Mouse (Mus musculus) erythroblast, adult 5-6 weeks (primary cell): ENCODE data around the gene Tspyl1. TPM values are rescaled to one million over a fixed set of nuclear protein-coding genes. Genes with fewer than 3 reads are reported as not detected.
"Not testable (repeated sequence)": the region's sequence is repeated elsewhere in the genome, so short reads cannot be mapped to it uniquely, and the experiment has no call there.

Source experiments
- ATAC-seq: replicated peaks from 2 replicates; pipeline ENCODE4 v1.8.0; 2016; ENCODE audit warnings: moderate number of reproducible peaks, mild to moderate bottlenecking, moderate TSS enrichment, inconsistent platforms; ENCODE audit not compliant: poor library complexity, low FRiP score, severe bottlenecking
- total RNA-seq, 2 experiments: library from RNA; stranded (forward) in 1 of 2; stranded (reverse) in 1 of 2; fragments of 150-400 nt in 1 of 2; fragments of 200-764, 138-1000 nt in 1 of 2; gene quantifications; 2 replicates each; pipeline versions ENCODE4 v1.2.3 to v1.2.4; 2015 to 2017; ENCODE audit warnings: low replicate concordance in 2 of 2

The Tspyl1 gene
- 40.3 and 45.2 TPM in 2 replicates for total RNA-seq (2015; ENCODE audit: low replicate concordance)
- total RNA-seq (2017; ENCODE audit: low replicate concordance): 46.2 and 46.8 TPM in 2 replicates

DNA sequence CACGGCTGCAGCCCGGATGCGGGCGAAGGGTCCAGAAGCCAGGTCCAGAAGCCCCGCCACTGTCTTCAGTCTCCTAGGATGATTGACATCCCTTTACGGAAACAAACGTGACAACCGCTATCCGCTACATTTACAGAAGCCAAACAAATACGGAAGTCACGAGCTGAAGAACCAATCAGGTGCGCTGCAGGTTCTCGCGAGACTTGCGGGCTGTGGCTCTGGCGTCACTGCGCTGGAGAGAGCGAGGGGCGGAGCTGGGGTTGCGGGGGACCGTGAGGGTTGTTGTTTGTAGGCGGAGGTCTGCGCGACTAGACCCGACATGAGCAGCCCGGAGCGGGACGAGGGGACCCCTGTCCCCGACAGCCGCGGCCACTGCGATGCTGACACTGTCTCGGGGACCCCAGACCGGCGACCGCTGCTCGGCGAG, at the start of gene Tspyl1:
Tspyl1 (plus strand) TSS at position 229 of the 427 bp plus-strand sequence.
- ATAC-seq: peak; percentile 96

DNA sequence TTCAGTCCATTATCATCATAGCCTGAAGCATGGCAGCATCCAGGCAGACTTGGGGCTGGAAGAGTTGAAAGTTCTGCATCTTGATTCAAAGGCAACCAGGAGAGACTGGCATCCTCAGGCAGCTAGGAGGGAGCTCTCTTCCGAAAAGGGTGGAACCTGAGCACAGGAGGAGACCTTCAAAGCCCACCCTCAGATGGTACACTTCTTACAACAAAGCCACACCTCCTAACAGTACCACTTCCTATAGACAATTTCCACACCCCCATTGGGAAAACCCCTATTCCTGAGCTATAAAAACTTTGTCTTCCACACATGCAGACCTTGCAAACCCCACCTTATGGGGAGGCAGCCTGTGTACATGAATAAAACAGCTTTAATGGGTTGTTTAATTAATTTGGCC, 48.6 kb upstream of the Tspyl1 start:
- no peak for ATAC-seq

DNA sequence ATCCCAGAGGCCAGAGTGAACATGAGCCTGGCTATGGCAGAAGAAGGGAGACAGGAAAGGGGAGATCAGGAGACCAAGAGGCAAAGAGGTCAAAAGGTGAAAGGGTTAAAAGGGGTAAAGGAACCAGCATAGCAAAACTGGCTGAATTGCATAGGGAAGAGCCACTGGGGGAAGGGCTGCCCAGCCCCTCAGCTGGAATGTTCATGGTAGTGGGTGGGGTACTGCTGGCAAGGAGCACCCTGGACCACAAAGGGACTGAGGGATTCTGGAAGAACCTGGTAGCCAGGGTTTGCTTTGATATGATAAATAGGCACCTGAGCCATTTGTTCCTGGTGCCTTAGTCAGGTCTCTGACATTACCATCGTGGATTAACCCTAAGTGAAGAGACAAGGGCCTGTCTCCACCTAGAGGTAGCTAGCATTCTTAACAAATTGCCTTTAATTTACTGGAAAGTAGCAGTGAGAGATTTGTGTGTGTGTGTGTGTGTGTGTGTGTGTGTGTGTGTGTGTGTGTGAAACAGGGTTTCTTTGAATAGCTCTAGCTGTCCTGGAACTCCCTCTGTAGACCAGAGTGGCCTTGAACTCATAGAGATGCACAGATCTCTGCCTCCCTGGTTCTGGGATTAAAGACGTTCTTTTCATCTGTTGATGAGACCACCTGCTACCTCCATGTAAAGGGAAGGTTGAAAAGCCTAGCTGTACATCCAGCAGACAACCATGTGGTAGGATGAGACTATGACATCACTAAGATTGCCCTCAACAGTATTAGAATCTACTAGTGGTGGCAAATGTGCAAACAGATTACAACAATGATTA, 47.9 kb upstream of the Tspyl1 start:
- no peak for ATAC-seq

DNA sequence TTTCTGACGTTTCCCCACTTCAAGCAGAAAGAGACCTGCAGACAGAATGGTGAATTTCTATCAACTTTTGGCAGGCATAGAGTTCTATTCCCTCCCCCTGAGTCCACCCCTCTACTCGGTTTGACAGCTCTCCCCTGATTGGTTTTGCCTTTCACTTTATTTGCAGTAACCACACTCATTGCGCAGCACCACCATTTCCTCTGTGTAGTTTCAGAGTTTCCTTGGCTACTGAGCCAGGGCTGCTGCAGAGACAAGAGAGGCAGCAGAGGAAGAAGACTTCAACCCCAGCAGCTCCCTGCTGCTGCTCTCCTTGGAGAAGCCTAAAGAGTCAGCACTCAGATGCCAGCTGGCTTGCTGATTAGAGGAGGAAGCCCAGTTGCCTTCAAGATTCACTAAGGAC, 46.6 kb upstream of the Tspyl1 start:
- ATAC-seq: no peak

DNA sequence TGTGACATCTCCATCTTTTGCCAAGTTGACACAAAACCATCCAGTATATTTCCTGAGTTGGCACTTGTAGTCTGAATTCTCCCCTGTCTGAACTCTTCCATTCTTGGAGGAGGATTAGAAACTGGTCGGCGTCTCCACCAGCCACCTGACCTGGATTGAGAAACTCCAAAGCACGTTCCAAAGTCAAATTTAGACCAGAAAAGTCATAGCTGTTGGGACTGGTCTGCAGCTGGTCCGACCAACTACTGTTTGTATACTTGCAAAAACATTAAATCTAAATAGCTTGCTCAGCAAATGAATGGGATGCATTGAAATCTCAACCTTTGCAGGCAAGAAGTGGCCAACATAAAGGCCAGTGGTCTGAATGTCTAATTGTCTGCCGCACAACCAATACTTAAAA, 45.4 kb upstream of the Tspyl1 start:
- no peak for ATAC-seq

DNA sequence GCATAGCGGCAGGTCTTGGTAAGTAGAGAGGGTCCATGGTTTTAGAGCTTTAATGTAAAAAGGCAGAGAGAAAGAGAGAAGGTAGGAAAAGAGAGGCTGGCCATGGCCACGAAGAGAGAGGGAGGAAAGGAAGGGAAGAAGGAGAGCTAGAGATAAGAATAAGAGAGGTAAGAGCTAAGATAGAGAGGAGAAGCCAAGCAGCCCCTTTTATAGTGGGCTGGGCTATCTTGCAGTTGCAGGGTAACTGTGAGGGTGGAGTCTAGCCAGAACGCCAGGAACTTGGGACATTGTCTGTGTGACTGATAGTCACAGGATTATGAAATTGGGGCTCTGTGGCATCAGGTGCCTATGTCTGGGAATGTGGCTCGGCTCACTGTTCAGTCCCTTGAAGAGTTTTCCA, 43.5 kb upstream of the Tspyl1 start:
- no peak for ATAC-seq

DNA sequence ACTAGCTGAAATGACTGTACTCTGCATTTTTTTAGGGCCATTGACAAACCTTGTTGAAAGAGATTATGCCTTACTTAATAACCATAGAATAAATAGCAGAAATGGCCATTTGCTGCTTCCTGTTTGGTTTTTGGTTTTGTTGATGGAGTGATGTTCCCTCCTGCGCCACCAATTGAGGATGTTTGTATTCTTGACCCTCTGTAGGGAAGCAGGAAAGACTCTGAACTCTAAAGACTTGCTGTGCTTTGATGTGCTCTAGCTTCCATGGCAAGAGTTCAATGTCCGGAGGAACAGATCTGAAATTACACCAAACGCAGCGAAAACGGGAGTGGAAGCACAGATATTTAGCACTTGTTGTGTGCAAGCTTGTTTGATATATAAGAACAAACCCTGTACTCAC, 37.2 kb upstream of the Tspyl1 start:
- no peak for ATAC-seq

DNA sequence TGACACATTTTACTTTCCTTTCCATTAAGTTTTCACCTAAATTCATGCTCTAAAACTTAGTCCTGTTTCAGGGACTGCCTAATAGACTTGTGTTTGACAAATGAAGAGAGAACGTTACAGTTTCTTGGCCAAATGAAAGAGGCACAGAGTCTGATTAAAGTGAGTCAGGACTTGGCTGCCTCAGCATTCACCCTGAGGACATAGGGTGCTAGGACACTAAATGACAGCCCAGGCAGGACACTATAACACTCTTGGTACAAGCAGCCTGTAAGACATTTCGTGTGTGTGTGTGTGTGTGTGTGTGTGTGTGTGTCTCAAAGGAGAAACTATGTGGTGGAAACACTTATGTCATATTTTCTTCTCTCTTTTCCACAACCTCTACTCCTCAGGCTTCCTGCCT, 35.9 kb upstream of the Tspyl1 start:
- ATAC-seq: no peak

DNA sequence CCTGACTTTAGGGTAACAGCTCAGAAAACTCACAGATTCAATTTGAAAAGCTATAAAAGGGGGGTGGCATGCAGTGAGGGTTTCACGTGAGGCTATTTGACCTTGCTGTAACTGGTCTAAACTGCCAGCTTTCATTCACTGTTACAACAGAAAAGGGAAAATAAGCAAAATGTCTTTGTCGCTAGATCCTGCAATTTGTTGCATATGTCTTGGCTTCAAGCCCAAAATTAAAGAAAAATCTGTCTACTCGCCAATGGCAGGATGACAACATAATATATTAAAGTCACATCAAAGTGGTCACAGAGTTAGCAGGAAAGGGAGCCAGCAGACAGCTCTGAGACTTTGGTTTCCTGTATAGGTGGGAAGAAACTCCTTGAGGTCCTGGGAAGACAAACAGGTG, 34.2 kb upstream of the Tspyl1 start:
- ATAC-seq: no peak

DNA sequence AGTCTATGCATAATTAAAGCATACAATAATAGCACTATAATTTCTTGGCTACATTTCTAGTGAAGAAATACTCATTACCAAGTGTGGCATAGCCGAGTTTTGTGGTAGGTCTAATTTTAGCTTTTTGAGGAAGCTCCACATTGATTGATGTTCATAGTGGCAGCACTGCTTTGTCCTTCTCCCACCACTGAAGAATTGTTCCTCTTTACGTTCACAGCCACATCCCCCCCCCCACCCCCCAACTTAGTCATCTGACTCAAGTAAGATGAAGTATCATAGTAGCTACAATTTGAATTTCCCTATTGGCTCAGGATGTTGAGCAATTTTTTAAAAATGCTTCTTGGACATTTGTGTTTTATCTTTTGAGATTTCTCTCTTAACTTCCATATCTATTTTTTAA, 32.4 kb upstream of the Tspyl1 start:
- ATAC-seq: no peak

DNA sequence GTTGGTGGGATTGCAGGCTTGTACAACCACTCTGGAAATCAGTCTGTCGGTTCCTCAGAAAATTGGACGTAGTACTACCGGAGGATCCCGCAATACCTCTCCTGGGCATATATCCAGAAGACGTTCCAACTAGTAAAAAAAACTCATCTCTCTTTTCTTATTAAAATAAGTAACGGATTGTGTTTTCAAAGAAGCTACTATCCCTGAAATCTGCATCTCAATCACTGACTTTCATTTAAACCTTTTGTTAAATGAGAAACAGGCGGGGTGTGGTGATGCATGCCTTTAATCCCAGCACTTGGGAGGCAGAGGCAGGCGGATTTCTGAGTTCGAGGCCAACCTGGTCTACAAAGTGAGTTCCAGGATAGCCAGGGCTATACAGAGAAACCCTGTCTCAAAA, 29.2 kb upstream of the Tspyl1 start:
- not testable (repeated sequence) for ATAC-seq

DNA sequence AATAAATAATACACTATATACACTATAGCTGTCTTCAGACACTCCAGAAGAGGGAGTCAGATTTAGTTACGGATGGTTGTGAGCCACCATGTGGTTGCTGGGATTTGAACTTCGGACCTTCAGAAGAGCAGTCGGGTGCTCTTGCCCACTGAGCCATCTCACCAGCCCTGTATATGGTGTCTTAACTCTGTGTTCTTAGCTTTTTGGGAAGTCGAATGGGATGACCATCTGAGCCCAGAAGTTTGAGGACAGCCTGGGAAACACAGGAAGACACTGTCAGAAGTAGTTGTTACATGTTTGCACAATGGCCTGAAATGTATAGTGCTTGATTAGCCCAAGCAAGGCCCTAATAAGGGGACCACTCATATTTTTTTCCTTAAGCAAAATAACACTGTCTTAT, 16.9 kb upstream of the Tspyl1 start:
- ATAC-seq: no peak

DNA sequence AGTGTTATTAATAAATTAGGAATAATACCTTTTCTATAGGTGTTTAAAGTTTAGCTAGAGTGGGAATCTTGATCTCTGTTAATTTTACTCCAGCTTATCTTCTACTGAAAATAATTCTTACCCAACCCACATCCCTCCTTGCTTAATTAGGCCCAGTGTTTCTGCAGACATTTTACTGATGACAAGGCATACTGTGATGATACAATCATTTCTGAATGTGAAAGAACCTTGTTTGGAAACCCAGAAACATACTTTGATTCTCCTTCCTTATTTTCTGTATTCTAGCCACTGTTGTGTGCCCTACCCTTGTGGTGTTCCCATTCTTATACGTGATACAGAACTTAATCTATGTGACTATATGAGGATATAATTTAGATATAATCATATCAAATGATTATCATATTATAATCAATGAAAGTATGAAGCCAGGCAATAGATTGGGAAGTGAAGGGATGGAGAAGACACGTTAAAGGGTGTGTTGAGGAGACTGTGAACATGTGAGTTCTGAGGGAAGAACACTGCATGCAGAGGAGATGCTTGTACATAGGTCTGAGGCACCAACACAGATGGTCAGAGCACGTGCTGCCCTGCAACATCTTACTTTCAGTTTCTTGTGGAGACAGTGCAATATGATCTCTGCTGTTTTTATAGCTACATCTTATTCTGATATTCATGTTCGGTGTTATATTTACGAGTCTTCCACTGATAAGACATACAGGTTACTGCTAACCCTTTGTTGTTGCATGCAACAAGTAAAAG, 14.5 kb upstream of the Tspyl1 start:
- no peak for ATAC-seq

DNA sequence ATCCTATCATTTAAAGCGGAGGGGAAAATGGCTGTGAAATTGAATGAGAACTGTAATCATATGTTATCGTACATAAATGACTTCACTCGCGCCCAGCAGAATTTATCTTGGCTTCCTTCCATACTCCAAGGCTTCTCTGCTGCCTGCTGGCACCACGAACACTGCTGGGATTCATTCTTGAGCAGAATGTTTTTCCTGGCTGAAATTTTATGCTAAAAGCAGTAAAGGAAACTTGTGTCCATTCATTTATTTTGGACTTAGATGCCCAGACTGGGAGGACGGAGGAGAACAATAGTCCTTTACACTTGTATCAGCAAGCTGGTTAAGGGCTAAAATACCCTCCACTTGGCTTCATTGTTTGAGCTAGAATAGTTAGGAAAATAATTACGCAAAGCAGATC, 10.3 kb upstream of the Tspyl1 start:
- ATAC-seq: no peak

DNA sequence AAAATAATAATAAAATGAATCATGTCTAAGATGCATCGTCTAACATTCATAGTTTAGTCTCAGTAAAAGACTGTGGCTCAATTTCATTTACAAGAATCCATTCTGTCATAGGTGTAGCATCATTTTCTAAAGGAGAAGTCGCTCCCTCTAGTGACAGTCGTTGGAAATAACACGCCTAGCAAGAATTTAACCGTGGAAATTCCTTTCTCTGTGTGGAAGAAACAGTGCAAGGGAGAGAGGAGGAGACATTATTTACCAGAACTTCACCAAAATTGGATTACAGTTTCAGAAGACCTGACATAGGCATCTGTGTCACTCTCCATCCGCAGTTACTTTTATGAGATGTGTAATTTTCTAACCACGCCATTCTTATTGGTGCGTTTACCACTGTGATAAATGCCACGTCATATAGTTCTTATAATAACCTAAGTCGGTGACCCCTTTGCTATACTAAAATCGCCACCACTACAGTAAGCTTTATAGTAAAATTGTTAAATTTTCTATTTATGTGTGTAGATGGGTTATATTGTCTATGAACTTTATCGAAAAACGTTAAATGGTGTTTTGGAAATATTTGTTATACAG, 1.3 kb upstream of the Tspyl1 start:
- peak; percentile 67 for ATAC-seq

DNA sequence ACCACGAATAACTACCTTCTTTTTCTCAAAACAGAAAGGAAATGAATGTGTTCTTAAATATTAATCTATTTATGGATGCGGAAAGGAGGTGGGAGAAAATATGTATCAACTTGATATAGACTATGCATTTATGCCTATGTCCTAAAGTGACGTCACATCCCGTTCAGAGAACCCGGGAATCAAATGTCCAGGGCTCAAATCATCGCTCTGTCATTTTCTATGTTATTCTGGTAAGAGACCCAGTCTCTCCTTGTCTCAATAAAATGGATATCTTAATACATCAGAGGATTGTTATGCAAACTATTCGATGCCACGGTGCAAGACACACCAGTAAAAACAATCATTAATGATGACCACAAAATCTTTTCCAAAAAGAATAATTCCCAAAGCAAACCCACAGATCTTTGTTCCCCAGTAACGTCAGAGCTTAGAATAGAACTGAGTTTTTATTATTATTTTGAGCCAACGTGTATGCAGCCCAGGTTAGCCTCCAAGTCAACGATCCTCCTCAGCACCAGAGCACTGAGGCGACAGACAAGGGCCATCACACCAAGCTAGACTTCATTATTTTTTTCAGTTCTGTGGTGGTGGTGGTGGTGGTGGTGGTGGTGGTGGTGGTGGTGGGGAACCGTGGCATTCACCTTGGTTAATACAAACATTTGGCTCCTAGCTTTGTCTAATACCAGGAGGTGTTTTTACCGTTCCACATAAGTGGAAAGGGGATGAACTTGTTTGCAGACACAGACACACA, 604 bp upstream of the Tspyl1 start:
- no peak for ATAC-seq

DNA sequence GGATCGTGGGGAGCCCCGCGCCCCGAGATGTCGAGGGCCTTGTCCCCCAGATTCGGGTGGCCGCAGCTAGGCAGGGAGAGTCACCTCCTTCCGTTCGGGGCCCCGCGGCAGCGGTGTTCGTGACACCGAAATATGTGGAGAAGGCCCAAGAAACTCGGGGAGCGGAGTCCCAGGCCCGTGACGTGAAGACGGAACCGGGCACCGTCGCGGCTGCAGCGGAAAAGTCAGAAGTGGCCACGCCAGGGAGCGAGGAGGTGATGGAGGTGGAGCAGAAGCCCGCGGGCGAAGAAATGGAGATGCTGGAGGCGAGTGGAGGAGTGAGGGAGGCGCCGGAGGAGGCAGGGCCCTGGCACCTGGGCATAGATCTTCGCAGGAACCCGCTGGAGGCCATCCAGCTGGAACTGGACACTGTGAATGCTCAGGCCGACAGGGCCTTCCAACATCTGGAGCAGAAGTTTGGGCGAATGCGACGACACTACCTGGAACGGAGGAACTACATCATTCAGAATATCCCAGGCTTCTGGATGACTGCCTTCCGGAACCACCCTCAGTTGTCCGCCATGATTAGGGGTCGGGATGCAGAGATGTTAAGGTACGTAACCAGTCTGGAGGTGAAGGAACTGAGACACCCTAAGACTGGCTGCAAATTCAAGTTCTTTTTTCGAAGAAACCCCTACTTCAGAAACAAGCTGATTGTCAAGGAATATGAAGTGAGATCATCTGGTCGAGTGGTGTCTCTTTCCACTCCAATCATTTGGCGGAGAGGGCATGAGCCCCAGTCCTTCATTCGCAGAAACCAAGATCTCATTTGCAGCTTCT, 639 bp downstream of the Tspyl1 start:
- peak; percentile 49 for ATAC-seq

DNA sequence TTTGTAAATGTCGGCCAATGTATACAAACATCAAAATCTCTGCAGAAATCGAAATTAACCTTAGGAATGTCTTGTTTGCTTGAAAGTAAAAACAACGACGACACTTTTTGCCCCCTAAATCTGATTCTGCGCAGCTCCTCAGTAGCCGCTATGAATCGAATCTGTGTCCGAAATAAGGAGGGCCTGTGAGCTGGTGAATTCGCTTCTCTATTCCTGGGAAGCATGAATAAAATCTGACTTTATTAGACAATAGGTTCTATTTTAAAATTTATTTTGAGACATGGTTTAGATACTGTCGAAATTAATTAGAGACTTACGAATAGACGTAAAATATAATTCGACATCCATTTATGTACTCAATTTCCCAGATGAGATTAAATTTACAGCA, 14.9 kb downstream of the Tspyl1 start:
- no peak for ATAC-seq

DNA sequence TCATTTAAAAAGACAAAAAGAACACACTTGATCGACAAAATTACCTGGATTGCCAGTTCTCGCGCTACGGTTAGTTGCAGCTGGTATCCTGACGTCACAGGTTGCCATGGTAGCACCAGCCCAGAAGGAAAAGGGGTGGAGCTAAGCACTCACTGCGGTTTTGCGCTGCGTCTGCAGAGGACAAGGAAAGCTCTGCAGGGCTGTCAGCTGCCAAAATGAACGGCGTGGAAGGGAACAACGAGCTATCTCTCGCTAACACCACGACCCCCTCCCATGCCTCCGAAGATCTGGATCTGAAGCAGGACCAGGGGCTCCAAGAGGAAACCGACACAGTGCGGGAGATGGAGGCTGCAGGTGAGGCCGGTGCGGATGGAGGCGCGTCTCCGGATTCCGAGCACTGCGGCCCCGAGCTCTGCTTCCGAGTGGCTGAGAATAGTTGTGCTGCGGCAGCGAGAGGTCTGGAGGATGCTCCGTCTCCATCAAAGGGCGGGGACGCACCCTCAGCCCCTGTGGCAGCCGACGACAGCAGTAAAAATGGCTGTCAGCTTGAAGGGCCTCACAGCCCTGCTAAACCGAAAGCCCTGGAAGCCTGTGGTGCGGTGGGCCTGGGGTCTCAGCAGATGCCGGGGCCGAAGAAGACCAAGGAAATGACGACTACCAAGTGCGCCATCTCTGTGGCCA, 15.4 kb downstream of the Tspyl1 start, which contains the start of gene Tspyl4:
Tspyl4 (plus strand) TSS at position 144 of the 681 bp plus-strand sequence.
- ATAC-seq: peak; percentile 99
